Mouse (Mus musculus) E14TG2a.4 (cell line): ENCODE results near the gene Ddx39b.

Experiments used
- CTCF ChIP-seq: conservative IDR thresholded peaks from 2 replicates; pipeline ENCODE4 v1.5.1; 2014; ENCODE audit warnings: low read length
- NANOG ChIP-seq: IDR thresholded peaks from 2 replicates; pipeline ENCODE4 v1.6.1; 2014; ENCODE audit warnings: borderline replicate concordance, low read length, mixed read lengths

DNA sequence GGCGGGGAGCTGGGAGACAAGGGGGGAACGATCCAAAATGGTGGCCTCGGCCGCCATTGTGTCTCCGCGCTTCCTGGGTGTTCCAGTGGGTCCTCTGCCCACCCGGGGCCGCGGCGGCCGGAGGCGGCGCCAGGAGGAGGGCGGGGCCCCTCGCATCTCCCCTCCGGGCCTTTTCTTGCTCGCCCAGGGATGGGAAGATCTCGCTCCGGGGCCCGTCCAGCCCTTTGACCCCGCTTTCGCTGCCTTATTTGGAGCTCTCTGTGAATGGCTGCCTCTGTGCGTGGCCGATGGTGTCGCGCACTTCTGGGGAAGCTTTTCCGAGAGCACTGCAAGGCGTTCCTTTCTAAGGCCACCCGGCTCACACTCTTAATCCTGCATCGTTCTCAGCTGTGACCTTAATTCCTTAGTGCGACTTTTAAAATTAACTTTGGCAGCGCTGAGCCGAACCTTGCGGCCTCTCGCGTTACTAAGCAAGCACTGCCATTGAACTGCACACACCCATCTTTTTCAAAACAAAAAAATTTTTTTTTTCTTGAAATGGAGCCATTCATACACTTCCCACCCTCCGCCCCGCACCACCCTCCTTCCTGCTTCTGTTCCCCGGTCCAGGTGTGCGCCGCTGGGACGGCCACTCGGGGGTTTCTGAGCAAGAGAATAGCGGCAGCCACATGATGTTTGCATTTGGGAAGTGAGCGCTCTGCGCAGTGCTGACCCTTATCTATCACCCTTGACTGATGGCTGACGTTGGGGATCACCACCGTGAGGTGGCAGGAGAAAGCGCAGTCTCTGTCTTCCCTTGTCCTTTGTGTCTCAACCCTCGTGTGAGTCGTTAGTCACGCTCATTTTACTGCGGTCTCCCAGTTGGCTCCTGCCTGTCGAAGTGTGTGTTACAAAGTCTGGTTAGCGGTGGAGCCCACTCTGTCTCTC, 732 bp downstream of the Ddx39b start:
- TF ChIP-seq CTCF (no peak), NANOG (no peak)
